Mouse (Mus musculus) NIH3T3 (cell line): ENCODE measurements around the gene Snx3.

ENCODE experiments used
- DNase-seq: peaks from one replicate; pipeline ENCODE4 v3.0.0-alpha.2; 2012; ENCODE audit warnings: low read depth

Gene Snx3

DNA sequence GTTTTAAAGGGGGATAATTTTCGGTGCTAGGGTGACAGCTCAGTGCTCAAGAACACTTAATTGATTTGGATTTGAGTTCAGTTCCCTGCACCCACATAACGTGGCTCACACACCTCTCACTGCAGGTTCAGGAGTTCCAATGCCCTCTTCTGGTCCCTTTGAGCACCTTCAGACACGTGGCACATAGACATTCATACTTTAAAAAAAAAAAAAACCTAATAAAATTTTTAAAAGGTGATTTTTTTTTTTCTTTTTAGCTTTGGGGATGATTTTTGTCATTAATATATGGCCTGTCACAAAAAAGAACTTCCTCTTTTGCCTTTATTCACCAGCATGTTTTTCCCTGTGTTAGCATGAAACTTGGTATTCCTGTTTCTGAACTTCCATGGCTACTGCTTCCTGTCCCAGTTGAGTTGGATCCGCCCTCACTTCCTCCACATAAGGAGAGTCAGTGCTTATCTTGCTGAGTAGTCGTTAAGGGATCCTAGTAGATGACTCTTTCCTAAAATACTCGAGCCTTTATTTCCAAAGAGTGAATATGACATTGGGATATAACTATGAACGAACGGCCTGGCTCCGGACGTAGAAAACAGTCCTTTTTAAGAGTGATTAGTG is 2.4 kb downstream of the Snx3 start:
- DNase-seq: no peak

- DNase-seq: no peak
Measured at GRCm38 (mm10) chr10:42510141-42510540, 8.3 kb downstream of the Snx3 start.

GRCm38 (mm10) chr10:42511184-42512135 is 9.6 kb downstream of the Snx3 start:
- DNase-seq: no peak

- no peak for DNase-seq
Measured at GRCm38 (mm10) chr10:42514125-42514524, 12.3 kb downstream of the Snx3 start.

DNA sequence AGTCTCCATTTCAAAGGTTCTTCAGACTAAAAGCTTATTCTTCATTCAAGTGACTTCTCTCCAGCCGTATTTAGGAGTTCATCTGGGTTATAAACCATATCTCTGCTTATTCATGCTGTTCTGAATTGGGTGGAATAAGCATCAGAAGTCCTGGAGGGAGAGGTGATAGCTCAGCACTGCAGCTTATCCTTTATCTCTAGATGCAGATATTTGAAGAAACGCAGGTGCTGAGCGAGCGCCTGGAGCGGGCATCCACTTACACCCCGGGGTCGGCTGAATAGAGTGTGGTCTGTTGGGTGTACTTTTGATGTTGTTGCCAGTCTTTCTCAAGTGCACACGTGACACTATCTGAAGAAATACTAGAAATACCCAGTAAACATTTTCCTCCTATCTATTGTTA is 16.5 kb downstream of the Snx3 start:
- DNase-seq: no peak

- peak; percentile 66 for DNase-seq
Measured at GRCm38 (mm10) chr10:42521315-42521981, 19.6 kb downstream of the Snx3 start.

DNA sequence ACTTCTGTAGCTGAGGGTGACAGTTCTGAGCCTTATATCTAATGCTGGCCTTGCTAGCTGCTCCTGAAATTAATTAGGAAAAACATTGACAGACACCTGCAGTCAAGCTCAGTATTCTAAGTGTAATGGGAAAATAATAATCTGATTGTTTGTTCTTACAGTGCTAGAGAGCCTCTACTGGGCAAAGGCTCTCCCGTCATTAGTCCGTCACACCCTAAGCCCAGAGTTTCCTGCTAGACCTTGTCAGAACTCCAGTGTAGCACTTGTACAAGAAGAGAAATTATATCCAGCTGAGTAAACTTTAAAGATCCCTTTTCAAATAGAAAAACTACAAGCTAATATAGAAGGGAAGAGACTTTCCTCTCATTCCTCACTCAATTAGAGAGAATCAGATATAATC is 21.1 kb downstream of the Snx3 start:
- DNase-seq: no peak

GRCm38 (mm10) chr10:42523556-42524162 is 21.8 kb downstream of the Snx3 start:
- no peak for DNase-seq

- DNase-seq: no peak
Measured at GRCm38 (mm10) chr10:42525682-42526081, 23.9 kb downstream of the Snx3 start.

- no peak for DNase-seq
Measured at GRCm38 (mm10) chr10:42533836-42534453, 32.1 kb downstream of the Snx3 start.

DNA sequence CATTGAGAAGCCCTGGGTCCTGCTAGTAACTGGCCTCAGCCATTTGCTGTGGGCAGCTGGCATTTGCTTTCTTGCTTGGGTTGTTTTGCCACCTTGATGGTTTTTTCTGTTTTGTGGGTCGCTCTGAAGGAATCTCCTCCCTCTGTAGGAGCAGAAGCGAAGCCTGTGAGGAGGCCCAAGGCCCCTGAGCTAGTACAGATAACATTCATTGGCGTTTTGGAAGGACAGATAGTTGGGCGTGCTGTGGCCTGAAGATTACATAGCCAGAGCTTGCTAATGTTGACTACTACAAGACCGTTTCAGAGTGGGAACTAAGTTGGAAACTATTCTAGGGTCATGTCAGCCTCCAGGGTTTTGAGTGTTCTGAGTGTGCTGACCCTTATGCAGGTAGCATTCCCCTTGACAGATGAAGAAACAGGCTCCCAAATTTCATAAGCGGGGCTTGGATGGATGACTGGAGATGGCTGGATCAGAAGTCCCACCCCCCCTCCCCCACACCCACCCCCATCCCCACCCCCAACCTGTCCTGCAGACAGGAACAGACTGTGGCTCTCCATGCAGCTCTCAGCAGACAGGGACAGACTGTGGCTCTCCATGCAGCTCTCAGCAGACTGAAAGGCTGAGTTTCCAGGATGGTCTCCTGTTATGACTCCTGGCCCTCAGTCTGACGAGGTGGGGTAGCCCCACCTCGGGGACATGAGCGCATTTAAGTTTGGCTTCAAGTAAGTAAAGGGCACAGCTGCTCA is 35.9 kb downstream of the Snx3 start:
- DNase-seq: no peak

DNA sequence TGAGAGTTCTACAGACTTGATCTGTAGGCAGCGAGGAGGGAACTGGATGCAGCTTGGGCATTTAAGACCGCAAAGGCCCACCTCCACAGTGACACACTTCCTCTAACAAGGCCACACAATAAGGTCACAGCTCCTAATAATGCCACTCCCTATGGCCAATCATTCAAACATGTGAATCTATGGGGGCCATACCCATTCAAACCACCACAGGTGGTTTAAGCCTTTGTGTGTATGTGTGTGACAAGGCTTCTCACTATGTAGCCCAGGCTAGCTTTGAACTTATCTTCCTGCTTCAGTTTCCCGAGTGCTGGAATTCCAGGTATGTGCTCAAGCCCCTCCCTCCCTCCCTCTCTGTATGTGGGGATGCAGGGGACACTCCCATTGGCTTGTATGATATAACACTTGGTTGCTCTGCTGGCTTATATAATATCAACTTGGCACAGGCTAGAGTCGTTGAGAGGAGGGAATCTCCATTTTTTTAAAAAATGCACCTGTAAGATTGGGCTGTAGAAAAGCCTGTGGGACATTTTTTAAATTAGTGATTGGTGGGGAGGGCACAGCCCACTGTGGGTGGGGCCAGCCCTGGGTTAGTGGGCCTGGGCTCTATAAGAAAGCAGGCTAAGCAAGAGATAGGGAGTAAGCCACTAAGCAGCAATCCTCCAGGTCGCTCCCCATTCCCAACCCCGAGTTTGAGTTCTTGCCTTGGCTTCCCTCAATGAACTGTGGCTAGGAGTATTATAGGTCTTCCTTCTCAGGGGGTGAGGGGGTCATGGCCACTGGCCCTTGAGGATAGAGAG is 44.1 kb downstream of the Snx3 start:
- no peak for DNase-seq

- no peak for DNase-seq
Measured at GRCm38 (mm10) chr10:42546507-42546906, 44.7 kb downstream of the Snx3 start.

GRCm38 (mm10) chr10:42559581-42560200 is 57.9 kb downstream of the Snx3 start:
- no peak for DNase-seq

- DNase-seq: peak; percentile 66
Measured at GRCm38 (mm10) chr10:42562272-42562671, 60.4 kb downstream of the Snx3 start.

- no peak for DNase-seq
Measured at GRCm38 (mm10) chr10:42572567-42572966, 70.7 kb downstream of the Snx3 start.

GRCm38 (mm10) chr10:42572971-42573370 is 71.1 kb downstream of the Snx3 start:
- no peak for DNase-seq

DNA sequence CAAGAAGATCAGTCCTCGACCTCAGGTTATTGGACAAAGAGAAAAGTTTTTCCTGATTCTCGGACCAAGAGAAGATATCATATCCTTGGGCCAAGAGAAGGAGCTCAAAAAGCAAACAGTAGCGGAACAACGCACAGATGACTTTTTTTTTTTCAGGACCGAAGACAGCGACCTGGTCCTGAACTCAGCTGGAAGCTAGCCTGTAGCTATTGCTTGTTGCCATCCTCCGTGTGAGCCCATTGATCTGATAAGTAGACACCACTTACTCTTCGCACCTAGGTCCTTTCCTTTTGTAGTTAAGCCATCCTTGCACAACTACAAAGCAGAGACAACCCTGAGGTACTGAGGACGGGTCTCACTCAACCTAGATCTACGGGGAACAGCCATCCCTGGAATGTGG is 72.8 kb downstream of the Snx3 start:
- DNase-seq: peak; percentile 39

GRCm38 (mm10) chr10:42577525-42578280 is 75.9 kb downstream of the Snx3 start:
- no peak for DNase-seq
